Mouse (Mus musculus) small intestine, adult 2 months (tissue): ENCODE results near the gene Sfn.

ENCODE experiments used
- CTCF ChIP-seq: fragments of 200-500 bp; IDR thresholded peaks from 2 replicates; pipeline ENCODE4 v1.5.1; 2012; ENCODE audit warnings: low read depth, mild to moderate bottlenecking, control low read depth, inconsistent platforms, low read length, moderate library complexity, mixed read lengths; ENCODE audit not compliant: insufficient replicate concordance, insufficient read length; ENCODE audit errors: extremely low read depth
- POLR2A ChIP-seq: fragments of 200-500 bp; IDR thresholded peaks from 2 replicates; pipeline ENCODE4 v1.6.1; 2012; ENCODE audit warnings: low read depth, mild to moderate bottlenecking, control low read depth, inconsistent platforms, low read length, moderate library complexity

DNA sequence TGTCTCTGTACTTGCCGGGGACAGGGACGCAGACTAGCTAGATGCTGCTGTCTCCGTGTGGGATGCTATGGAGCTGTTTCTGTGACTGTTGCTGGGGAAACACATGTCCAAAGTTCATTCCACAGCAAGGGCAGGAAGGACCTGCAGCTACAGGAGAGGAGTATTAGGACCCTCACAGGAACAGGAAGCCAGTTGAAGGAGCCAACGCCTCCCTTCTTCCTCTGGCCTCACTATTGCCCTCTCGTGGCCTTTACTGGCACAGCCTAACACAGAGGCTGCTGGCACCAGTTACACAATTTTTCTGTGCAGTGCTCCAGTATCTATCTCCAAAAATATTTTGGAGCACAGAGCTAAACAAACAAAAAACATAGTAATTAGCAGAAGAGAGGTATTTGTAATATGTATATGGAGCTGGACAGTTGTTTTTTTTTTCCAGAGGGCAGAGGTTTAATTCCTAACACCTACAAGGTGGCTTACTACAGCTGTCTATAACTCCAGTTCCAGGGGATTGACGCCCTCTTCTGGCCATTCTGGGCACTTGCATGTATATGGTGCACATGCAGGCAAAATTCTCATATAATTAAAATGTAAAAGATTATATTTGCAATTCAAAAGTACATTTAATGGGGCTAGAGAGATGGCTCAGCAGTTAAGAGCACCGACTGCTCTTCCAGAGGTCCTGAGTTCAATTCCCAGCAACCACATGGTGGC lies 48.2 kb upstream of the Sfn start, which contains the start of gene Zdhhc18:
- TF ChIP-seq POLR2A: 0 out of 2 replicates have a peak, but pooled peaks have one; percentile 37
- peak; percentile 94; the same call in 1 of the 2 replicates for TF ChIP-seq CTCF
